Mouse (Mus musculus) ovary, postnatal 36 days (tissue): ENCODE results near the gene Plvap.
"Not testable (repeated sequence)": the region's sequence is repeated elsewhere in the genome, so short reads cannot be mapped to it uniquely, and the experiment has no call there.

Experiments
- DNase-seq: peaks from one replicate; pipeline ENCODE4 v3.0.0; 2022; ENCODE audit warnings: low spot score, mixed read lengths

Gene Plvap

GRCm38 (mm10) chr8:71526272-71526671 lies 14.7 kb upstream of the Plvap start:
- no peak for DNase-seq

GRCm38 (mm10) chr8:71525226-71526050 lies 13.9 kb upstream of the Plvap start, which contains the start of gene Ccdc194:
Gene Ccdc194 (minus strand): TSS chr8:71525711.
- no peak for DNase-seq

DNA sequence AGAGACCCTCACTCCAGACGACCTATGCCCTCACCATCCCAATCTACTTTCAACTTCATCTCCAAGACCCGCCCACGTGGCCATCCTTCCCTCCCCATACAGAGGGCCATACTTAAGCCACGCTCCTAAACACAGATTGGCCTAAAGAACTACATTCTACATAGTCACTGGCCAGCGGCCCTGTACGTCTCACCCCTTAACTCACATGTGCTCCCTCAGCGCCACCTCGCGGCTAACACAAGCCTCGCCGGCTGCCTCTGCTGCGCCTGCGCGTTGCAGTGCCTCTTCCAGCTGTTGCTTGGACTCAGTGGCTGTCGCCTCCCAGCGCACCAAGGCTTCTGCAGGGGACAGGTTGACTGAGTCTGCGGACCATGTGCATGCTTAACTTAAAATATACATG lies 10.1 kb upstream of the Plvap start:
- DNase-seq: peak; percentile 96

DNA sequence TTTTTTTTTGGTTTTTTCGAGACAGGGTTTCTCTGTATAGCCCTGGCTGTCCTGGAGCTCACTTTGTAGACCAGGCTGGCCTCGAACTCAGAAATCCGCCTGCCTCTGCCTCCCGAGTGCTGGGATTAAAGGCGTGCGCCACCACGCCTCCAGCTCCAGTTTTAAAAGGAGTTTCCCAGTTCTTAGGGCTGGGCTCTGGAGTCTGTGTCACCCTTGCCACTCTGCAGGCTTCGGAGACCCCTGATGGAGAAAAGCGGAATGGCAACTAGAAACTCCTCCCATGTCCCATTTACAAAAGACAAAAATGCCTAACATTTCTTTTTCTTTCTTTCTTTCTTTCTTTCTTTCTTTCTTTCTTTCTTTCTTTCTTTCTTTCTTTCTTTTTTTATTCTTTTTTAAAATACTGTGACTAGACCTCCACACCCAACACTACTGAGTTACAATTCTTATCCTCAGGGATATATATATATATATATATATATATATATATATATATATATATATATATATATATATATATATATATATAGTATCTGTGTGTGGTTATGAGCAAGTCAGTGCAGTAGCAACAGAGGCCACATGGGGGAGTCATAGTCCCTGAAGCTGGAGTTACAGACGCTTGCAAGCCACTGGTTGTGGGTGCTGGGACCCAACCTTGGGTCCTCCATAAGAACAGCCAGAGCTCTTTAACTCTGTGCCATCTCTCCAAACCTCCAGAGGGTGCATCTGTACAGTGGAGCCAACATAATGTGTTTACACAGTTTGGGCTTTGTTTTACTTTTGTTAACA lies 7.7 kb upstream of the Plvap start:
- DNase-seq: not testable (repeated sequence)

GRCm38 (mm10) chr8:71516786-71517185 lies 5.2 kb upstream of the Plvap start:
- DNase-seq: no peak

DNA sequence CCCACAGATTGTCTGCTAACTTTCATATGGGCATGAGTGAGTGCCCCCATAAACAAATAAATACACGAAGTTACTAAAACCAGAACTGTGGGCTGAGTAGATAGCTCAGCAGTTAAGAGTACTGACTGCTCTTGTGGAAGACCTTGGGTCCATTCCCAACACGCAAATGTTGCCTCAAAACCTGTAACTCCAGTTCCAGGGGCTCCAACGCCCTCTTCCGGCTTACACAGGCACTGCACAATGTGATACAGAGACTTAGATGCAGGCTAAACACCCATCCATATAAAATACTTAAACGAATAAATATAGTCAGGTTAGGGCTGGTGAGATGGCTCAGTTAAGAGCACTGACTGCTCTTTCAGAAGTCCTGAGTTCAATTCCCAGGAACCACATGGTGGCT lies 3.5 kb upstream of the Plvap start:
- DNase-seq: no peak

DNA sequence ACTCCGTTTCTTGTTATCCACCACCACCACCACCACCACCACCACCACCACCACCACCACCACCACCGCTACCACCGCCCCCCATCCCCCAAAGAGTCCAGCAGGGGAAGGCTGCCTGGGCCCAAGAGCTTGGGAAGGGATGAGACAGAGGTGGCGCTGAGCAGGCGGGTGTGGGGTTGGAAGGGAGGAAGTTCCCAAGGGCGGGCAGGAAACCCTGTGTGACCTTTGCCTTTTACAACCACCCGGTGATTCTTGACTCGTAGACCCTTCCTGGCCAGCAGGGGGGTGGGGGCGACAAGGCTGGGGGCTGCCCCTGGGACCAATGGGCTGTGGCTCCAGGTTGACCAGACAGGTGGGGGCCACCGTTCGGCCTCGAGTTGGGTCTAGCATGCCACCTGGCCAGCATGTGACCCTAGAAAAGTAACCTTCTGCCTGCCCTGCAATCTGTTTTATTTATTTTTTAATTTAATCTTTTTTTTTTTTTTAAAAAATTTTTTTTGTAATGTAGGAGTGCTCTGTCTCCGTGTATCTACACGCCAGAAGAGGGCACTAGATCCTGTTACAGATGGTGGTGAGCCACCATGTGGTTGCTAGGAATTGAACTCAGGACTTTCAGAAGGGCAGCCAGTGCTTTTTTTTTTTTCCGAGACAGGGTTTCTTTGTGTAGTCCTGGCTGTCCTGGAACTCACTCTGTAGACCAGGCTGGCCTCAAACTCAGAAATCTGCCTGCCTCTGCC lies 1.6 kb upstream of the Plvap start:
- no peak for DNase-seq

DNA sequence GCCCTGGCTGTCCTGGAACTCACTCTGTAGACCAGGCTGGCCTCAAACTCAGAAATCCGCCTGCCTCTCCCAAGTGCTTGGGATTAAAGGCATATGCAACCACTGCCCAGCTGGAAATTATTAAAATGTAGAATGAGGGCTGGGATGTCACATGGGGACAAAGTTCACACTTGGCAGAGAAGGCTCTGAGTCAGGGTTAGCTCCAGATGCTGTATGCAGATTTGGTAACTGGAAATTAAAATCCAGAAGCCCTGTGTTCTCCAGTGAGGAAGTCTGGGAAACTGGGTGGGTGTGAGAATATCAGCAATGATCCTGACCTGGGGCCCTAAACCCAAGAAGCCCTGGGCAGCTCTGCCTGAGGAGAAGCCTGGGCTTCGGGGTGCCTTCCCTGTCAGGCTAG lies 2.2 kb downstream of the Plvap start:
- DNase-seq: no peak

GRCm38 (mm10) chr8:71507589-71508104 lies 3.9 kb downstream of the Plvap start:
- peak; percentile 82 for DNase-seq

- peak; percentile 48 for DNase-seq
Observed at GRCm38 (mm10) chr8:71505979-71506378, 5.6 kb downstream of the Plvap start.

GRCm38 (mm10) chr8:71505326-71505725 lies 6.2 kb downstream of the Plvap start:
- no peak for DNase-seq

- DNase-seq: no peak
Observed at GRCm38 (mm10) chr8:71504349-71504748, 7.2 kb downstream of the Plvap start.

- no peak for DNase-seq
Observed at GRCm38 (mm10) chr8:71498816-71499690, 12.5 kb downstream of the Plvap start.

- DNase-seq: peak; percentile 18
Observed at GRCm38 (mm10) chr8:71497881-71498501, 13.6 kb downstream of the Plvap start.

- DNase-seq: no peak
Observed at GRCm38 (mm10) chr8:71497077-71497645, 14.4 kb downstream of the Plvap start.

GRCm38 (mm10) chr8:71496481-71496880 lies 15.1 kb downstream of the Plvap start:
- peak; percentile 86 for DNase-seq

GRCm38 (mm10) chr8:71495811-71496210 lies 15.7 kb downstream of the Plvap start:
- no peak for DNase-seq

GRCm38 (mm10) chr8:71495039-71495438 lies 16.5 kb downstream of the Plvap start:
- DNase-seq: peak; percentile 83

DNA sequence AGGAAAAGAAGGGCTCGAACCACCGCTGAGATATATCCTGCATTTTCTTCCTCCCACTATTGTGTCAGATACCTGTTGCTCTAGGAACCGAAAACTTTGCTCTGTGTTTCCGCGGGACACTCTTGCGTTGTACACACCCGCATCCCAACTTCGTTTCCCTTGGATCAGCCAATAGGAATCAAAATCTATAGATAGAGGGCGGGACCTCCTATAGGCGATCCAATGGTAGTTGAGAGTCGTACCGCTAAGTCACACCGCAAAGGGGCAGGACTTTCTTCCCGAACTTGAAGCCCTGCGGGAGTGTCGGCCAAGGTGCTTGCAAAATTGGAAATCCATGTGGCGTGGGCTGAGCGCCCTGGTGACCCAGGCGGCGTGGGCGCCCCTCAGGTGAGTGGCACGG lies 23.1 kb downstream of the Plvap start:
- DNase-seq: peak; percentile 82

DNA sequence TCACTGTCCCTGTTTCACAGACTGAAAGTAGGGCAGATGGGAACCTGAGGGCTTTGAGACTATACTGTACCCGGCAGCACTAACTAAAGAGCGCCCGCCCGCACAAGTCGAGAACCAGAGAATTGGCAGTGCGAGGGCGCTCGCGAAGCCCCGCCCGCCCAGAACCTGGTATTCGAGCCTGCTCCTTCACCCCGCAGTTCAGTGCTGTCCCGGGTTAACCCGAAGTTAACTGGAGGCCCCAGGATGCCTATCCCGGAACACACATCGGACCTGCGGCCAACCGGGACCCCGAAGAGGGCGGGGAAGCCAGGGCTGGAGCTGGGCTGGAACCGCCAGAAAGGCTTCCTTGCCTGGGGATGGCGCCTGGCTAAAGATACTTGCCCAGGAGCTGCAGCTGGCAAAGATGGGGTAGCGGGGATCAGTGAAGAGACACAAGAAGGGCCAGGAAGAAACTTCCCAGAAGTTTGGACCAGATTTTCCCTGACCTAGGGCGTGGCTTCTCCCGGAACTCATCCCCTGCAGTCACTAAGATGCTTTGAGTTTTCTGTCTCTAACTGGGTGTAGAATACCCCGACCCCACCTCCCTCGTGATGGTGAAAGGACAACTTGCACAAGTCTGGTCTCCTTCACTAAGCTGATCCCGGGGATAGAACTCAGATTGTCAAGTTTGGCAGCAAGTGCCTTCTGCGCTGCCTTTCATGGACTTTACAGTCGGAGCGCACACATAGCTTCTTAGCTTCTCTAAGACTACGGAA lies 23.7 kb downstream of the Plvap start, which contains the start of gene Gtpbp3:
Gene Gtpbp3 (plus strand): TSS at position 413 of the 755 bp plus-strand sequence.
- peak; percentile 80 for DNase-seq
